ENCODE assay signal across 7 mouse cellular contexts in genomic region chr19:46670691-46671090, GRCm38 (mm10). TPM values are rescaled to one million over a fixed set of nuclear protein-coding genes. Genes with fewer than 3 reads are reported as not detected.
DNase-seq lines count a peak whose midpoint lies in the region; ATAC-seq and TF ChIP-seq lines count a peak whose summit lies in the region.

No protein-coding gene starts in this region.

- 24% methylated on average over 13 of the region's 13 CpGs for WGBS in embryonic facial prominence, embryonic 10.5 days
- 10% methylated on average over 13 of the region's 13 CpGs for WGBS in heart, embryonic 16.5 days

- H3K4me1 ChIP-seq in ES-Bruce4 (ENCODE audit: control insufficient read depth, insufficient read depth, low read length), result no peaks in the 10 kb centered on the region
- peaks cover 13% of the 10 kb centered on the region for H3K4me1 ChIP-seq in embryonic facial prominence, embryonic 10.5 days
- H3K4me1 ChIP-seq in heart, embryonic 16.5 days (ENCODE audit: control insufficient read depth, insufficient read depth, low read length), result 0 out of 2 replicates have a peak, but pooled peaks cover 3% of the 10 kb centered on the region
- H3K4me1 ChIP-seq in megakaryocyte, embryonic 14.5 days, result peaks cover 22% of the 10 kb centered on the region

- no peaks in the 10 kb centered on the region for H3K27me3 ChIP-seq in ES-Bruce4 (ENCODE audit: control insufficient read depth, insufficient read depth, low read length, poor library complexity, severe bottlenecking)
- no peaks in the 10 kb centered on the region; the same call in 1 of the 2 replicates for H3K27me3 ChIP-seq in embryonic facial prominence, embryonic 10.5 days (replicated peaks; ENCODE audit: low read depth, poor library complexity, severe bottlenecking)
- H3K27me3 ChIP-seq in heart, embryonic 16.5 days (ENCODE audit: control insufficient read depth, insufficient read depth, low read length), result no peaks in the 10 kb centered on the region
- peaks cover 64% of the 10 kb centered on the region for H3K27me3 ChIP-seq in megakaryocyte, embryonic 14.5 days (replicated peaks)

- H3K4me3 ChIP-seq in ES-Bruce4 (ENCODE audit: low read depth, low read length), result no peak overlapping the region
- no peak overlapping the region for H3K4me3 ChIP-seq in embryonic facial prominence, embryonic 10.5 days
- no peak overlapping the region for H3K4me3 ChIP-seq in heart, embryonic 16.5 days (ENCODE audit: low read length)
- peak overlapping the region; percentile 73 for H3K4me3 ChIP-seq in megakaryocyte, embryonic 14.5 days (replicated peaks)

- no peak overlapping the region for H3K27ac ChIP-seq in ES-Bruce4 (ENCODE audit: insufficient read depth, low read length)
- no peak overlapping the region for H3K27ac ChIP-seq in embryonic facial prominence, embryonic 10.5 days (replicated peaks)
- H3K27ac ChIP-seq in heart, embryonic 16.5 days (ENCODE audit: low read length), result no peak overlapping the region

- ATAC-seq in heart, embryonic 16.5 days (replicated peaks; ENCODE audit: extremely low read depth, insufficient read depth, low FRiP score), result peak; percentile 63; the same call in 1 of the 2 replicates

- no peak for TF ChIP-seq EP300 in ES-Bruce4 (IDR thresholded peaks at IDR 0.05; ENCODE audit: insufficient read depth, low read depth, low read length)

- H3K9ac ChIP-seq in ES-Bruce4 (ENCODE audit: low read depth, poor library complexity, severe bottlenecking), result no peak overlapping the region
- no peak overlapping the region for H3K9ac ChIP-seq in heart, embryonic 16.5 days (ENCODE audit: low read length)

- no peak overlapping the region for H3K4me2 ChIP-seq in heart, embryonic 16.5 days (ENCODE audit: low read depth, low read length)

- no peaks in the 10 kb centered on the region for H3K36me3 ChIP-seq in ES-Bruce4 (ENCODE audit: control insufficient read depth, insufficient read depth, low read length, poor library complexity, severe bottlenecking)
- H3K36me3 ChIP-seq in embryonic facial prominence, embryonic 10.5 days (replicated peaks), result no peaks in the 10 kb centered on the region
- H3K36me3 ChIP-seq in heart, embryonic 16.5 days (ENCODE audit: control insufficient read depth, insufficient read depth), result no peaks in the 10 kb centered on the region
- no peaks in the 10 kb centered on the region for H3K36me3 ChIP-seq in megakaryocyte, embryonic 14.5 days (replicated peaks; ENCODE audit: low read length)

- peak; percentile 76 for DNase-seq in ZHBTc4 (ENCODE audit: low read depth, low spot score)
- peak; percentile 77 for DNase-seq in embryonic facial prominence, embryonic 10.5 days (ENCODE audit: low spot score)
- DNase-seq in kidney, postnatal 4 days, result peak; percentile 78 to 80
- DNase-seq in right cerebral cortex, postnatal 4 days, result peak; percentile 58

- peak; percentile 93 for TF ChIP-seq CTCF in ES-Bruce4 (IDR thresholded peaks at IDR 0.05; ENCODE audit: low read depth, low read length)

- no peaks in the 10 kb centered on the region for H3K9me3 ChIP-seq in ES-Bruce4 (replicated peaks; ENCODE audit: control insufficient read depth, insufficient read depth, low read length, poor library complexity, severe bottlenecking)
- no peaks in the 10 kb centered on the region for H3K9me3 ChIP-seq in embryonic facial prominence, embryonic 10.5 days
- no peaks in the 10 kb centered on the region for H3K9me3 ChIP-seq in heart, embryonic 16.5 days (replicated peaks; ENCODE audit: control insufficient read depth, low read length)
- H3K9me3 ChIP-seq in megakaryocyte, embryonic 14.5 days, result no peaks in the 10 kb centered on the region

- no peak for TF ChIP-seq POLR2A in ES-Bruce4 (IDR thresholded peaks at IDR 0.05; ENCODE audit: insufficient read depth, low read length)

RNA-seq across cellular contexts. Expression of gene Cyp17a1, which starts 2.3 kb away (rescaled TPM):
- polyA plus RNA-seq in ES-Bruce4 (2011; ENCODE audit: insufficient read depth, insufficient read length, low read depth, missing spikeins), result not detected in 2 replicates
- not detected in 2 replicates for polyA plus RNA-seq in embryonic facial prominence, embryonic 10.5 days (2016; fragmentation: Nextera tagmentation; extraction: Ambion mirVana)
- polyA plus RNA-seq in heart, embryonic 16.5 days (2015; fragmentation: Nextera tagmentation; extraction: Ambion mirVana), result 1.00 and 1.7 TPM in 2 replicates
- polyA plus RNA-seq in megakaryocyte, embryonic 14.5 days (2012; ENCODE audit: insufficient read depth, low replicate concordance), result not detected in 2 replicates

RNA-seq across cellular contexts. Expression of gene Borcs7, which starts 19.0 kb away (rescaled TPM):
- 2.5 and 3.6 TPM in 2 replicates for polyA plus RNA-seq in ES-Bruce4 (2011; ENCODE audit: insufficient read depth, insufficient read length, low read depth, missing spikeins)
- 13.6 and 15.5 TPM in 2 replicates for polyA plus RNA-seq in embryonic facial prominence, embryonic 10.5 days (2016; fragmentation: Nextera tagmentation; extraction: Ambion mirVana)
- polyA plus RNA-seq in heart, embryonic 16.5 days (2015; fragmentation: Nextera tagmentation; extraction: Ambion mirVana), result 13.7 and 14.9 TPM in 2 replicates
- 0.97 TPM in 1 of 2 replicates, not detected in the other for polyA plus RNA-seq in megakaryocyte, embryonic 14.5 days (2012; ENCODE audit: insufficient read depth, low replicate concordance)

RNA-seq across cellular contexts. Expression of gene As3mt, which starts 36.6 kb away (rescaled TPM):
- 2.6 and 2.9 TPM in 2 replicates for polyA plus RNA-seq in ES-Bruce4 (2011; ENCODE audit: insufficient read depth, insufficient read length, low read depth, missing spikeins)
- 31.8 and 32.6 TPM in 2 replicates for polyA plus RNA-seq in embryonic facial prominence, embryonic 10.5 days (2016; fragmentation: Nextera tagmentation; extraction: Ambion mirVana)
- 46.7 and 52.1 TPM in 2 replicates for polyA plus RNA-seq in heart, embryonic 16.5 days (2015; fragmentation: Nextera tagmentation; extraction: Ambion mirVana)
- polyA plus RNA-seq in megakaryocyte, embryonic 14.5 days (2012; ENCODE audit: insufficient read depth, low replicate concordance), result 1.4 TPM in 1 of 2 replicates, not detected in the other
